Mouse (Mus musculus) cerebellum, adult 9-11 months (tissue): ENCODE results near the gene Clec16a.

Source experiments
- DNase-seq: peaks from one replicate; pipeline ENCODE4 v3.0.0; 2022

The Clec16a gene

GRCm38 (mm10) chr16:10788271-10788670 lies 243.1 kb downstream of the Clec16a start, which contains the start of gene Tnp2:
Tnp2 (minus strand) TSS chr16:10788660.
- DNase-seq: peak; percentile 23

GRCm38 (mm10) chr16:10788866-10789265 lies 243.7 kb downstream of the Clec16a start:
- no peak for DNase-seq

GRCm38 (mm10) chr16:10790702-10791101 lies 245.6 kb downstream of the Clec16a start, which contains the start of gene Prm3:
Prm3 (minus strand) TSS chr16:10790914.
- DNase-seq: no peak
